Mouse (Mus musculus) thymus, adult 2 months (tissue): ENCODE measurements at regions not wholly inside any gene's neighbourhood (a gene's known extent, or its start where the extent isn't known, plus 50 kb on each side); places are given as distances from the start of the nearest gene placed in this dataset.

Experiments
- CTCF ChIP-seq: fragments of 200-500 bp; IDR thresholded peaks from 2 replicates; pipeline ENCODE4 v1.5.1; 2012; ENCODE audit warnings: mild to moderate bottlenecking, control low read depth, low read length, moderate library complexity, borderline replicate concordance; ENCODE audit not compliant: control insufficient read depth, poor library complexity, insufficient read depth; ENCODE audit errors: extremely low read depth
- POLR2A ChIP-seq: fragments of 200-500 bp; IDR thresholded peaks from 2 replicates; pipeline ENCODE4 v1.6.1; 2012; ENCODE audit warnings: mild to moderate bottlenecking, low read length, control low read depth, moderate library complexity; ENCODE audit not compliant: control insufficient read depth, poor library complexity, insufficient read depth; ENCODE audit errors: extremely low read depth

DNA sequence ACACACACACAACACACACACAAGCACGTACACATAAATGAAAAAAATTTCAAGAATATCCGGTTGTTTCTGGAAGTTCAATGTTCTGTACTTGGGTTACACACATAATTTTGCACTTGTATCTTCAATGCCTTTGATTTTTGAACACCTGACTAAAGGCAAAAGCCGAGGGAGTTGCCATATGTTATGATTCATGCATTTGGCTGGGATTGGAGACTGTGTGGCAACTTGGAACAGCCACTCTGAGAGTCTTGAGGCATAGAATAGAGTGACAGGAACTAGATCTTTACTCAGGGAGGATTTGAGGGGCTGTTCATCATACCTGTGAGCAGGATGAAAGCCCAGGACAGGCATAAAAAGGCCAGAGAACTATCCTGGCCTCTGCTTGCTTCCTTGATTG, 112.5 kb upstream of the Hmgn3 start:
- no peak for TF ChIP-seq CTCF
- no peak for TF ChIP-seq POLR2A
